Mouse (Mus musculus): Measurements from ENCODE around the gene Dnajc10.

DNA sequence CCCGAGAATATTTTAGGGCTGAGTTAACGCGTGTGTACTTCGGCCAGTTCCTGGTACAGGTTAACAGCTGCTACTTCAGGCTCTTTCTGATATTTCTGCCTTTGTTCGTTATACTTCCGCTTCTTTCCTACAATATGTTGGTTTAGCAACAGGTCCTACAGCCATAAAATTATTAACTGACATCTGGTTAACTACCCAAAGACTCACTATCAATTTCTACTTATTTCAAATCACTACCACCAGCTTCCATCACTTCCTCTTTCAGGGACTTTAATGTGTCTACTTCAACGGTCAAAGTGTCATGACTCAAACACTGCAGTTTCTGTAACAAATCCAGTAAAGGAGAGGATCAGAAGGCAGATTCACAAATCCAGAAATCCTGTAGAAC, 418 bp upstream of the Dnajc10 start:
- TF ChIP-seq CTCF (IDR thresholded peaks at IDR 0.05; ENCODE audit: extremely low read depth, insufficient read length, insufficient replicate concordance, low read depth, low read length) (no peak), POLR2A (IDR thresholded peaks at IDR 0.05; ENCODE audit: low read depth, low read length) (no peak)

Data from small intestine, adult 2 months (tissue).